Mouse (Mus musculus) effector memory CD4-positive, alpha-beta T cell, adult 5 months (primary cell): ENCODE results near the gene Olfr429. TPM values are rescaled to one million over a fixed set of nuclear protein-coding genes. Genes with fewer than 3 reads are reported as not detected.

ENCODE experiments used
- polyA plus RNA-seq: library from polyadenylated mRNA; unstranded; fragments of 100-300 nt; shearing (Covaris generic); gene quantifications from one replicate; pipeline ENCODE4 v1.2.1, GENCODE M21; 2017

Gene Olfr429
- polyA plus RNA-seq, result not detected

DNA sequence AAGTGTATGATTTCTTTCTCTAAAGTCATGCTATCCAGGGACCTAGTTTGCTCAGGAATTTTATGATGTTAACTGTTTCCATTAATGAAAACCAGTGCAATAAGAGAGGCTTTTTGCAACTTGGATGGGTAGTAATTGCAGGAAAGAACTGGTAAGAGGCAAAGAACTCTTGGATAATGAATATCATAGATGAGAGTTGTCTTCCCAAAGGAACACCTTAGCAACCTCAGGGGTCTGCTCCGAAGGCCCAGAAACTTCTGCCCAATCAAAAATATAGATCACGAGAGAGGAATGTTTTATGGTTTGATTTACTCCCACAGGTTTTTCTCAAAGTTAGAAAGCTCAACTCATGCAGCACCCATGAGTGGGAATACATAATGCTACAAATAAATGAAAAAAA, at the start of gene Olfr429:
Gene Olfr429, plus strand, starts transcription at position 301 of the 400 bp plus-strand sequence.

DNA sequence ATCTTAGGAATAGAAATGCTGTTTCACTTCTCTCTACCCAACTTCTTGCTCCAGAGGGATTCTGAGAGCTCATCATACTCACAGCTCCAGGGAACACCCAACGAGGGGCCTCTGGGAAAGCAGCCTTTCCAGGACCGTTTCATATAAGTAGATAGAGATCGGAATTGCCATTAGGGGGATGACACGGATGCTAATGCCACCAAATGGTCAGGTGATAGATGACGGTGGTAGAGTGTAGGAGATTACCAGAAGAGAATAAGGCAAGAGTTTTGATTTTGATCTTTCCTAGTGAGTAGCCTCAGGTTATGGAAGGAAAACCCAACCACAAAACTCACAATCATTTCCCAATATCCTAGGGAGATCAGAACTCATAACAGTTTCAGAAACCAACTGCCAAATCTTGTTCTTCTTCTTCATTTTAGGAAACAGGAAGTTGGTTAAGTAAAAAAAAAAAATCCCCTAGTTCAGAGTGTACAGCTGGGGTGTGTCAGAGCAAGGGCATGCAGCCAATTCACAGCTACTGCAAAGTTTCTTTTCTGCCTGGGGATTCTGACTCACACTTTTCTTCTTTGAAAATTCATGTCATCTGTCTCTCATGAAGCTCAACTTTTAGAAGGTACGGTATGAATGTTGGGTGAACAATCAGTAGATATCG, 43.5 kb upstream of the Olfr429 start, which contains the start of gene Olfr433:
Gene Olfr433, plus strand, starts transcription at position 183 of the 655 bp plus-strand sequence.

DNA sequence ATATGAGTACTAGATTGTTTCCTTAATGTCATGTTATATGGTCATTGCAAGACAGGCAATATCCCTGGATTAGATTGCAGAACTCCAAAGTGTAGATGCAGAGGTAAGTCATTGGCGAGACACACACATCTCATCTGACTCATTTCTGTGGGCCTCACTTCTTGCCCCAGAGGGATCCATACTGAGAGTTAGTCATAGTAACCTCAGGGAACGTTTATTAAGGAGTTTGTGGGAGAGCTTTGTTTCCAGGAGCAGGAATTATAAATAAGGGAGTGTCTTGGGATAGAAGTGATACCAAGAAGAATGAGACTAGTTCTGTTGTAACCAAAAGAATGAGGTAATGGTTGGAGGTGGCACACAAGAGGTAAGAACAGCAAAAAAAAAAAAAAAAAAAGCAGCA, 35.2 kb upstream of the Olfr429 start, which contains the start of gene Olfr432:
Gene Olfr432, plus strand, starts transcription at position 313 of the 400 bp plus-strand sequence.

GRCm38 (mm10) chr1:174066305-174066704, 17.8 kb upstream of the Olfr429 start, which contains the start of gene Olfr430:
Gene Olfr430 (plus strand): TSS chr1:174066605.

DNA sequence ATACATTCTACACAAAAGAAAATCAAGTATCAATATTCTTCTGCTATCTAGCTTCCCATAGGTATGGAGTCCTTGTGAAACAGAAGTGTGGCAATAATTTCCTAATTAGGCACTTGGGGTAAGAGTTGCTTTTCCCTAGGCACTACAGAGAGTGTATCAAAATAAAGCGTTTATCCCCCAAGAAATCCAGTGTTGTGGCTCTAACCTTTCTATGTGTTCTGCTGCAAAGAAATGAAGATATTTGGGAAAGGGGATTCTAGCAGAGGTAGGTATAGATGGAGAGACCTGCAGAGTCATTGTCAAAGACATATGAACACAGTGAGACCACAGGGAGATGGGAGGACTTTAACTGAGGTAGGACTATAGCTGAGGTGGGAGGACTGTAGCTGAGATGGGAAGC, 12.5 kb downstream of the Olfr429 start, which contains the start of gene Olfr427:
Gene Olfr427, plus strand, starts transcription at position 301 of the 400 bp plus-strand sequence.

DNA sequence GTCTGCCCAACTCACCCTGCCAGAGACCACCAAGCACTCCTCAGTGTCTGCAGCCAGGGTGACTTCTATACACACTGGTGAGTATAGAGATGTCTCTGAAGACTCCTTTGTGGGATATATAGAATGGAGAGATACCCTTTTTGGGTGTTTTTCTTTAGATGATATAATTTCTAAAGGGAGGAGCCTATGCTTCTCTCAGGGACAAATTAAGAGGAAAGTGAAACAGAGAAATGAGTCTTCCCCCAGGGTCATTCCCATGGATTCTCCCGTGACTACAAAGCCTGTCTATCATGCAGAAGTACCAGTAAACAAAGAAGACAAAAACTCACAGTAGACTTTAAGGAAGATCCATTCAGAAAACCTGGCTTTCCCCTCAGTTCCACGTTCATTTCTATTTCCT, 36.9 kb downstream of the Olfr429 start, which contains the start of gene Olfr231:
Gene Olfr231, minus strand, starts transcription at position 101 of the 400 bp plus-strand sequence.

GRCm38 (mm10) chr1:174131217-174131616, 47.1 kb downstream of the Olfr429 start, which contains the start of gene Olfr424:
Gene Olfr424 (plus strand): TSS chr1:174131517.

Other genes with a start within 250 kb of the Olfr429 start
- 13.8 TPM for gene Ifi211, start 171.3 kb upstream of the Olfr429 start, polyA plus RNA-seq
- 468 TPM for gene Mndal, start 141.8 kb upstream of the Olfr429 start, polyA plus RNA-seq
- gene Ifi203, start 141.7 kb upstream of the Olfr429 start, polyA plus RNA-seq, result 258 TPM
- gene Ifi202b, start 101.6 kb upstream of the Olfr429 start, polyA plus RNA-seq, result not detected
- gene Ifi205, start 52.5 kb upstream of the Olfr429 start, polyA plus RNA-seq, result 0.16 TPM
- gene Olfr433, start 43.6 kb upstream of the Olfr429 start, polyA plus RNA-seq, result not detected
- gene Olfr432, start 35.1 kb upstream of the Olfr429 start, polyA plus RNA-seq, result 0.41 TPM
- gene Olfr430, start 17.7 kb upstream of the Olfr429 start, polyA plus RNA-seq, result not detected
- gene Olfr427, start 12.6 kb downstream of the Olfr429 start, polyA plus RNA-seq, result not detected
- gene Olfr231, start 36.8 kb downstream of the Olfr429 start, polyA plus RNA-seq, result not detected
- gene Olfr424, start 47.2 kb downstream of the Olfr429 start, polyA plus RNA-seq, result not detected
- not detected for gene Olfr420, start 71.3 kb downstream of the Olfr429 start, polyA plus RNA-seq
- 0.05 TPM for gene Spta1, start 88.4 kb downstream of the Olfr429 start, polyA plus RNA-seq
- gene Olfr419, start 167.7 kb downstream of the Olfr429 start, polyA plus RNA-seq, result not detected
- not detected for gene Mptx1, start 246.2 kb downstream of the Olfr429 start, polyA plus RNA-seq